9 mouse cellular contexts compared by ENCODE assay signal in the genomic region with DNA sequence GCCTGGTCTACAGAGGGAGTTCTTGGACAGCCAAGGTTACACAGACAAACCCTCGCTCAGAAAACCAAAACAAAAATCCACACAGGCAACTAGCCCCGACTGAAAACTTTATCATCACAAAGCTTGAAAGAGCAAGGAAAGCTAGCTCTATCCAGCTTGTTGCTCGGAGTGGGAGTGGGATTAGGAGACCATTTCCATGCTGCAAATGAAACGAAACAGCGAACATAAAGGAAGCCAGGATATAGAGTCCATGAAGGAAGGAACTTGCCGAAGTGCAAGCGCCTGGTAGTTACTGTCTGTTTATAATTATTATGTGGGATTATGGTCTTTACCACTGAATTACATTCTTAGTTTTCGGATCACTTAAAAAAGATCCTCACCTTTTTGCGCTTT. TPM values are rescaled to one million over a fixed set of nuclear protein-coding genes. Genes with fewer than 3 reads are reported as not detected.
DNase-seq lines count a peak whose midpoint lies in the region; ATAC-seq lines count a peak whose summit lies in the region.
"Had no signal": no experiment of that assay in that cellular context is flagged by ENCODE, and none has a peak within 500 bp of the region (broad histone marks: within the 10 kb centered on the region; RNA-seq: fewer than 3 reads in every experiment).

No protein-coding gene starts in this region.

- H3K4me3 ChIP-seq in kidney, embryonic 15.5 days (replicated peaks), result peak overlapping the region; percentile 73
- H3K4me3 ChIP-seq in hindbrain, embryonic 14.5 days (replicated peaks; ENCODE audit: low read length), result peak overlapping the region; percentile 87
- peak overlapping the region; percentile 96 for H3K4me3 ChIP-seq in midbrain, embryonic 12.5 days

- peaks cover 29% of the 10 kb centered on the region for H3K4me1 ChIP-seq in kidney, embryonic 15.5 days
- H3K4me1 ChIP-seq in hindbrain, embryonic 14.5 days (replicated peaks; ENCODE audit: control insufficient read depth, insufficient read depth, low read length), result peaks cover 18% of the 10 kb centered on the region
- peaks cover 12% of the 10 kb centered on the region for H3K4me1 ChIP-seq in midbrain, embryonic 12.5 days

- WGBS in kidney, embryonic 15.5 days, result 0% methylated on average over 9 of the region's 9 CpGs
- 1% methylated on average over 9 of the region's 9 CpGs for WGBS in hindbrain, embryonic 14.5 days
- WGBS in midbrain, embryonic 12.5 days, result under 1% methylated on average over 9 of the region's 9 CpGs

- no peaks in the 10 kb centered on the region for H3K27me3 ChIP-seq in kidney, embryonic 15.5 days
- no peaks in the 10 kb centered on the region for H3K27me3 ChIP-seq in hindbrain, embryonic 14.5 days (ENCODE audit: control insufficient read depth, insufficient read depth, low read length)
- H3K27me3 ChIP-seq in midbrain, embryonic 12.5 days, result no peaks in the 10 kb centered on the region

- DNase-seq in kidney, adult 11 months, result no peak
- peak; percentile 38 for DNase-seq in c-Kit-positive CD71-positive TER-119-negative erythroid progenitor cells, embryonic 14.5 days (ENCODE audit: low read depth)
- DNase-seq in hindbrain, embryonic 14.5 days (ENCODE audit: low spot score), result peak; percentile 36
- DNase-seq in ovary, postnatal 36 days (ENCODE audit: low spot score), result no peak
- DNase-seq in gastrocnemius, postnatal 25 days, result no peak

- peak; percentile 40; the same call in 1 of the 2 replicates for ATAC-seq in kidney, embryonic 15.5 days (replicated peaks; ENCODE audit: low FRiP score)
- no peak for ATAC-seq in hindbrain, embryonic 14.5 days (ENCODE audit: low FRiP score)
- ATAC-seq in midbrain, embryonic 12.5 days (ENCODE audit: low FRiP score, low read depth), result peak; percentile 24; the same call in 1 of the 2 replicates
- ATAC-seq in megakaryocyte-erythroid progenitor cell, adult 5-6 weeks (replicated peaks; ENCODE audit: low FRiP score, low TSS enrichment, poor library complexity, severe bottlenecking), result no peak

- H3K9me3 ChIP-seq in kidney, embryonic 15.5 days (replicated peaks), result no peaks in the 10 kb centered on the region
- H3K9me3 ChIP-seq in hindbrain, embryonic 14.5 days (ENCODE audit: control insufficient read depth, low read length), result no peaks in the 10 kb centered on the region
- no peaks in the 10 kb centered on the region for H3K9me3 ChIP-seq in midbrain, embryonic 12.5 days

- H3K27ac ChIP-seq in kidney, embryonic 15.5 days, result peak overlapping the region; percentile 85
- H3K27ac ChIP-seq in hindbrain, embryonic 14.5 days, result peak overlapping the region; percentile 68
- peak overlapping the region; percentile 40 for H3K27ac ChIP-seq in midbrain, embryonic 12.5 days (replicated peaks)

- H3K36me3 ChIP-seq in kidney, embryonic 15.5 days, result peaks cover 15% of the 10 kb centered on the region
- H3K36me3 ChIP-seq in hindbrain, embryonic 14.5 days (replicated peaks; ENCODE audit: control insufficient read depth, insufficient read depth), result peaks cover 14% of the 10 kb centered on the region
- peaks cover 10% of the 10 kb centered on the region; the same call in 1 of the 2 replicates for H3K36me3 ChIP-seq in midbrain, embryonic 12.5 days

- H3K9ac ChIP-seq in kidney, embryonic 15.5 days, result peak overlapping the region; percentile 87
- H3K9ac ChIP-seq in hindbrain, embryonic 14.5 days, result peak overlapping the region; percentile 65
- H3K9ac ChIP-seq in midbrain, embryonic 12.5 days (replicated peaks), result peak overlapping the region; percentile 97

- peak overlapping the region; percentile 67 for H3K4me2 ChIP-seq in kidney, embryonic 15.5 days
- H3K4me2 ChIP-seq in hindbrain, embryonic 14.5 days (replicated peaks), result peak overlapping the region; percentile 89
- H3K4me2 ChIP-seq in midbrain, embryonic 12.5 days (replicated peaks), result peak overlapping the region; percentile 66

RNA-seq across cellular contexts. Expression of a gene that starts 0.5 kb away (rescaled TPM):
- 50.6 and 53.5 TPM in 2 replicates for polyA plus RNA-seq in kidney, embryonic 15.5 days (2015; fragmentation: Nextera tagmentation; extraction: Ambion mirVana)
- 41.5 and 43.7 TPM in 2 replicates for polyA plus RNA-seq in hindbrain, embryonic 14.5 days (2014; fragmentation: Nextera tagmentation; extraction: Ambion mirVana)
- 43.0 and 44.3 TPM in 2 replicates for polyA plus RNA-seq in midbrain, embryonic 12.5 days (2016; fragmentation: Nextera tagmentation; extraction: Ambion mirVana)
- total RNA-seq in megakaryocyte-erythroid progenitor cell, adult 5-6 weeks (2014; fragmentation: Nextera tagmentation), result 28.7 and 29.0 TPM in 2 replicates
- total RNA-seq in megakaryocyte-erythroid progenitor cell, adult 5-6 weeks (2017), result 66.6 and 73.0 TPM in 2 replicates
- total RNA-seq in gastrocnemius, postnatal 25 days (2021), result 10 to 100 TPM; 44.9 to 60.0 TPM

RNA-seq across cellular contexts. Expression of a gene that starts 28.6 kb away (rescaled TPM):
- 0.66 and 1.1 TPM in 2 replicates for polyA plus RNA-seq in kidney, embryonic 15.5 days (2015; fragmentation: Nextera tagmentation; extraction: Ambion mirVana)
- 0.33 and 0.84 TPM in 2 replicates for polyA plus RNA-seq in hindbrain, embryonic 14.5 days (2014; fragmentation: Nextera tagmentation; extraction: Ambion mirVana)
- polyA plus RNA-seq in midbrain, embryonic 12.5 days (2016; fragmentation: Nextera tagmentation; extraction: Ambion mirVana), result 0.09 and 0.11 TPM in 2 replicates
- total RNA-seq in megakaryocyte-erythroid progenitor cell, adult 5-6 weeks (2014; fragmentation: Nextera tagmentation), result not detected in 2 replicates
- not detected in 2 replicates for total RNA-seq in megakaryocyte-erythroid progenitor cell, adult 5-6 weeks (2017)
- total RNA-seq in gastrocnemius, postnatal 25 days (2021), result 100 to 1,000 TPM in 1 of 2 experiments, 10 to 100 TPM in 1; 28.8 to 105 TPM
- total RNA-seq: neutrophil, adult 5-6 weeks had no signal

RNA-seq across cellular contexts. Expression of a gene that starts 52.3 kb away (rescaled TPM):
- 9.2 and 9.8 TPM in 2 replicates for polyA plus RNA-seq in kidney, embryonic 15.5 days (2015; fragmentation: Nextera tagmentation; extraction: Ambion mirVana)
- 10.7 and 13.3 TPM in 2 replicates for polyA plus RNA-seq in hindbrain, embryonic 14.5 days (2014; fragmentation: Nextera tagmentation; extraction: Ambion mirVana)
- polyA plus RNA-seq in midbrain, embryonic 12.5 days (2016; fragmentation: Nextera tagmentation; extraction: Ambion mirVana), result 12.2 and 14.3 TPM in 2 replicates
- 7.6 and 11.1 TPM in 2 replicates for total RNA-seq in megakaryocyte-erythroid progenitor cell, adult 5-6 weeks (2014; fragmentation: Nextera tagmentation)
- total RNA-seq in megakaryocyte-erythroid progenitor cell, adult 5-6 weeks (2017), result 13.1 and 21.6 TPM in 2 replicates
- 10 to 100 TPM; 10.1 to 12.7 TPM for total RNA-seq in gastrocnemius, postnatal 25 days (2021)

Comparison
In these comparisons a context has a peak if more than half of its experiments do, and no peak if none do; other contexts are left out.
1. ATAC-seq: peak in kidney, embryonic 15.5 days (single experiment) and midbrain, embryonic 12.5 days (single experiment); none in hindbrain, embryonic 14.5 days (single experiment) and megakaryocyte-erythroid progenitor cell, adult 5-6 weeks (single experiment).
2. DNase-seq: peak in c-Kit-positive CD71-positive TER-119-negative erythroid progenitor cells, embryonic 14.5 days (single experiment) and hindbrain, embryonic 14.5 days (single experiment); none in kidney, adult 11 months (single experiment), ovary, postnatal 36 days (single experiment) and gastrocnemius, postnatal 25 days (single experiment).
3. Peak in every context shown above with its lines, with median percentiles within 50 percentile points of each other: H3K27ac ChIP-seq, H3K4me2 ChIP-seq, H3K4me3 ChIP-seq and H3K9ac ChIP-seq.